Mouse (Mus musculus) hindbrain, embryonic 11.5 days (tissue): ENCODE results near the gene Hlcs. TPM values are rescaled to one million over a fixed set of nuclear protein-coding genes. Genes with fewer than 3 reads are reported as not detected.

ENCODE experiments used
- ATAC-seq: fragments of 200-750 bp; cut with Nextera tagmentation; 2 replicates; pipeline ENCODE4 v1.8.0; 2017; ENCODE audit warnings: mild to moderate bottlenecking, moderate TSS enrichment, moderate library complexity; ENCODE audit not compliant: low FRiP score
- DNase-seq: peaks from one replicate; pipeline ENCODE4 v3.0.0-alpha.2; 2015; ENCODE audit warnings: low spot score
- H3K27ac ChIP-seq: fragments of 300-500 bp; sonication (generic); 2 replicates; pipeline ENCODE4 v1.5.1; 2014; ENCODE audit warnings: mild to moderate bottlenecking, low read depth, low read length
- H3K27me3 ChIP-seq: fragments of 300-500 bp; sonication (generic); 2 replicates; pipeline ENCODE4 v1.6.1; 2014; ENCODE audit warnings: mild to moderate bottlenecking, low read length, moderate library complexity, mixed read lengths; ENCODE audit not compliant: control insufficient read depth, insufficient read depth
- H3K36me3 ChIP-seq: fragments of 300-500 bp; sonication (generic); 2 replicates; pipeline ENCODE4 v1.6.1; 2014; ENCODE audit warnings: mild to moderate bottlenecking, low read length, moderate library complexity, mixed read lengths; ENCODE audit not compliant: control insufficient read depth, insufficient read depth
- H3K4me1 ChIP-seq: fragments of 300-500 bp; sonication (generic); replicated peaks from 2 replicates; pipeline ENCODE4 v1.6.1; 2014; ENCODE audit warnings: low read length, mixed read lengths; ENCODE audit not compliant: control insufficient read depth, insufficient read depth
- H3K4me2 ChIP-seq: fragments of 300-500 bp; sonication (generic); replicated peaks from 2 replicates; pipeline ENCODE4 v1.6.1; 2014; ENCODE audit warnings: mild to moderate bottlenecking, low read depth, low read length
- H3K4me3 ChIP-seq: fragments of 300-500 bp; sonication (generic); 2 replicates; pipeline ENCODE4 v1.5.1; 2014; ENCODE audit warnings: low read depth, low read length
- H3K9ac ChIP-seq: fragments of 300-500 bp; sonication (generic); 2 replicates; pipeline ENCODE4 v1.6.1; 2014; ENCODE audit warnings: low read depth, low read length
- H3K9me3 ChIP-seq: fragments of 300-500 bp; sonication (generic); 2 replicates; pipeline ENCODE4 v1.6.1; 2016; ENCODE audit warnings: low read length; ENCODE audit not compliant: control insufficient read depth
- WGBS: fragments of 180-500 bp; shearing (Covaris S2); extraction: QIAGEN DNeasy Blood & Tissue Kit; methylation state at CpG from one replicate; pipeline ENCODE4 v1.1.7; 2014; 5-methylcytosine and 5-hydroxymethylcytosine counted together
- polyA plus RNA-seq: library from polyadenylated mRNA; unstranded; fragments of >200 nt; fragmentation: Nextera tagmentation; extraction: Ambion mirVana; gene quantifications from 2 replicates; pipeline ENCODE4 v1.2.1, GENCODE M21; 2014

Gene Hlcs
- polyA plus RNA-seq, 1 experiment from 2014 or later, result 8.9 TPM

GRCm38 (mm10) chr16:94289138-94290072 is 24.0 kb downstream of the Hlcs start:
- 0 out of 2 replicates have a peak overlapping the region, but pooled peaks have one; percentile 8 for H3K27ac ChIP-seq
- H3K27me3 ChIP-seq, result no peaks in the 10 kb centered on the region
- peak overlapping the region; percentile 69 for H3K9ac ChIP-seq
- H3K4me2 ChIP-seq, result peak overlapping the region; percentile 94
- no peaks in the 10 kb centered on the region for H3K9me3 ChIP-seq
- 16% methylated on average over 39 of the region's 39 CpGs for WGBS
- H3K4me3 ChIP-seq, result peak overlapping the region; percentile 87
- DNase-seq (peak; percentile 46), ATAC-seq (peak; percentile 65)
- H3K36me3 ChIP-seq, result no peaks in the 10 kb centered on the region
- H3K4me1 ChIP-seq, result peaks cover 2% of the 10 kb centered on the region; the same call in 1 of the 2 replicates

- Histone ChIP-seq H3K9me3 (no peaks in the 10 kb centered on the region), H3K4me1 (peaks cover 2% of the 10 kb centered on the region; the same call in 1 of the 2 replicates), H3K9ac (no peak overlapping the region), H3K27me3 (no peaks in the 10 kb centered on the region), H3K4me2 (no peak overlapping the region), H3K4me3 (no peak overlapping the region), H3K36me3 (no peaks in the 10 kb centered on the region), H3K27ac (no peak overlapping the region)
- DNase-seq (no peak), ATAC-seq (no peak)
- 86% methylated on average over 9 of the region's 9 CpGs for WGBS
Observed at GRCm38 (mm10) chr16:94287826-94288225, 25.5 kb downstream of the Hlcs start.

- Histone ChIP-seq H3K36me3 (no peaks in the 10 kb centered on the region), H3K4me2 (no peak overlapping the region), H3K9me3 (no peaks in the 10 kb centered on the region), H3K4me3 (no peak overlapping the region), H3K27me3 (no peaks in the 10 kb centered on the region), H3K27ac (no peak overlapping the region), H3K9ac (no peak overlapping the region), H3K4me1 (no peaks in the 10 kb centered on the region)
- 92% methylated on average over 3 of the region's 3 CpGs for WGBS
- ATAC-seq (no peak), DNase-seq (no peak)
Observed at GRCm38 (mm10) chr16:94283972-94284371, 29.4 kb downstream of the Hlcs start.

GRCm38 (mm10) chr16:94270826-94271225 is 42.5 kb downstream of the Hlcs start:
- Histone ChIP-seq H3K27me3 (no peaks in the 10 kb centered on the region), H3K9me3 (no peaks in the 10 kb centered on the region), H3K4me2 (no peak overlapping the region), H3K9ac (no peak overlapping the region), H3K4me1 (no peaks in the 10 kb centered on the region), H3K27ac (no peak overlapping the region), H3K36me3 (no peaks in the 10 kb centered on the region), H3K4me3 (no peak overlapping the region)
- DNase-seq, result no peak
- WGBS, result 94% methylated on average over 6 of the region's 6 CpGs
- no peak for ATAC-seq

- no peak overlapping the region for H3K9ac ChIP-seq
- peak; percentile 79 for ATAC-seq
- no peaks in the 10 kb centered on the region for H3K9me3 ChIP-seq
- H3K4me1 ChIP-seq, result no peaks in the 10 kb centered on the region
- H3K27ac ChIP-seq, result no peak overlapping the region
- DNase-seq, result peak; percentile 96
- no peak overlapping the region for H3K4me3 ChIP-seq
- no peaks in the 10 kb centered on the region for H3K27me3 ChIP-seq
- H3K4me2 ChIP-seq, result no peak overlapping the region
- WGBS, result 6% methylated on average over 9 of the region's 9 CpGs
- no peaks in the 10 kb centered on the region for H3K36me3 ChIP-seq
Observed at GRCm38 (mm10) chr16:94269635-94270034, 43.7 kb downstream of the Hlcs start.

GRCm38 (mm10) chr16:94268205-94268604 is 45.2 kb downstream of the Hlcs start:
- Histone ChIP-seq H3K9me3 (no peaks in the 10 kb centered on the region), H3K9ac (no peak overlapping the region), H3K27ac (no peak overlapping the region), H3K4me1 (no peaks in the 10 kb centered on the region), H3K4me3 (no peak overlapping the region), H3K27me3 (no peaks in the 10 kb centered on the region), H3K4me2 (no peak overlapping the region), H3K36me3 (no peaks in the 10 kb centered on the region)
- DNase-seq (no peak), ATAC-seq (no peak)
- 92% methylated on average over 14 of the region's 14 CpGs for WGBS

GRCm38 (mm10) chr16:94264611-94265010 is 48.8 kb downstream of the Hlcs start:
- ATAC-seq (no peak), DNase-seq (no peak)
- H3K36me3 ChIP-seq, result no peaks in the 10 kb centered on the region
- no peak overlapping the region for H3K4me3 ChIP-seq
- WGBS, result 92% methylated on average over 6 of the region's 6 CpGs
- H3K9me3 ChIP-seq, result no peaks in the 10 kb centered on the region
- H3K27me3 ChIP-seq, result no peaks in the 10 kb centered on the region
- no peak overlapping the region for H3K4me2 ChIP-seq
- no peak overlapping the region for H3K27ac ChIP-seq
- H3K4me1 ChIP-seq, result no peaks in the 10 kb centered on the region
- H3K9ac ChIP-seq, result no peak overlapping the region

- DNase-seq (no peak), ATAC-seq (no peak)
- Histone ChIP-seq H3K4me1 (no peaks in the 10 kb centered on the region), H3K9me3 (no peaks in the 10 kb centered on the region), H3K4me3 (no peak overlapping the region), H3K4me2 (no peak overlapping the region), H3K36me3 (no peaks in the 10 kb centered on the region), H3K27me3 (no peaks in the 10 kb centered on the region), H3K9ac (no peak overlapping the region), H3K27ac (no peak overlapping the region)
- WGBS, result 90% methylated on average over 19 of the region's 19 CpGs
Observed at GRCm38 (mm10) chr16:94262501-94262900, 50.9 kb downstream of the Hlcs start.
